Mouse (Mus musculus) olfactory bulb, adult 2 months (tissue): ENCODE data around the gene Tmem144. TPM values are rescaled to one million over a fixed set of nuclear protein-coding genes. Genes with fewer than 3 reads are reported as not detected.
"Not testable (repeated sequence)": the region's sequence is repeated elsewhere in the genome, so short reads cannot be mapped to it uniquely, and the experiment has no call there.

ENCODE experiments used
- H3K27ac ChIP-seq: fragments of 200-500 bp; 2 replicates; pipeline ENCODE4 v1.5.1; 2012; ENCODE audit warnings: low read depth, low read length; ENCODE audit not compliant: insufficient read depth
- H3K4me1 ChIP-seq: fragments of 200-500 bp; 2 replicates; pipeline ENCODE4 v1.6.1; 2012; ENCODE audit warnings: low read length; ENCODE audit not compliant: control insufficient read depth, insufficient read depth
- H3K4me3 ChIP-seq: fragments of 200-500 bp; 2 replicates; pipeline ENCODE4 v1.5.1; 2012; ENCODE audit warnings: mild to moderate bottlenecking, low read depth, low read length, moderate library complexity; ENCODE audit not compliant: insufficient read depth
- CTCF ChIP-seq: fragments of 200-500 bp; IDR thresholded peaks from 2 replicates; pipeline ENCODE4 v1.5.1; 2012; ENCODE audit warnings: low read depth, mild to moderate bottlenecking, low read length, moderate library complexity; ENCODE audit not compliant: insufficient read depth
- POLR2A ChIP-seq: fragments of 200-500 bp; IDR thresholded peaks from 2 replicates; pipeline ENCODE4 v1.6.1; 2012; ENCODE audit warnings: mild to moderate bottlenecking, low read depth, low read length, moderate library complexity; ENCODE audit not compliant: insufficient read depth
- WGBS: fragments of 180-500 bp; shearing (Covaris S2); methylation state at CpG from one replicate; pipeline ENCODE4 v1.1.7; 2018; 5-methylcytosine and 5-hydroxymethylcytosine counted together
- polyA plus RNA-seq: library from polyadenylated mRNA; stranded (reverse); fragments of >200 nt; gene quantifications from 2 replicates; pipeline ENCODE4 v1.2.4, GENCODE M21; 2012; ENCODE audit warnings: low replicate concordance; ENCODE audit not compliant: missing spikeins, insufficient read depth, insufficient read length

The Tmem144 gene
- polyA plus RNA-seq, 1 experiment: not detected

- Histone ChIP-seq H3K4me1 (peaks cover under 1% of the 10 kb centered on the region), H3K27ac (no peak overlapping the region), H3K4me3 (no peak overlapping the region)
- 47% methylated on average over 9 of the region's 9 CpGs for WGBS
- TF ChIP-seq POLR2A (no peak), CTCF (no peak)
Measured at GRCm38 (mm10) chr3:79808530-79809179, 43.9 kb downstream of the Tmem144 start.

GRCm38 (mm10) chr3:79800761-79801160 lies 51.8 kb downstream of the Tmem144 start:
- H3K4me1 ChIP-seq, H3K27ac ChIP-seq, H3K4me3 ChIP-seq: not testable (repeated sequence)
- WGBS: 88% methylated on average over 7 of the region's 7 CpGs

GRCm38 (mm10) chr3:79792307-79792706 lies 60.3 kb downstream of the Tmem144 start:
- no peak overlapping the region for H3K4me3 ChIP-seq
- no peak overlapping the region for H3K27ac ChIP-seq
- WGBS: 89% methylated on average over 6 of the region's 6 CpGs
- TF ChIP-seq POLR2A: no peak
- TF ChIP-seq CTCF: no peak
- H3K4me1 ChIP-seq: no peaks in the 10 kb centered on the region

- WGBS: 31% methylated on average over 3 of the region's 3 CpGs
- H3K4me3 ChIP-seq: no peak overlapping the region
- TF ChIP-seq POLR2A: no peak
- no peak for TF ChIP-seq CTCF
- H3K27ac ChIP-seq: no peak overlapping the region
- H3K4me1 ChIP-seq: no peaks in the 10 kb centered on the region
Measured at GRCm38 (mm10) chr3:79790324-79790723, 62.2 kb downstream of the Tmem144 start.

GRCm38 (mm10) chr3:79789554-79789953 lies 63.0 kb downstream of the Tmem144 start:
- no peak overlapping the region for H3K27ac ChIP-seq
- H3K4me3 ChIP-seq: no peak overlapping the region
- H3K4me1 ChIP-seq: no peaks in the 10 kb centered on the region
- TF ChIP-seq CTCF: no peak
- no peak for TF ChIP-seq POLR2A
- WGBS: 80% methylated on average over 4 of the region's 4 CpGs

- Histone ChIP-seq H3K4me1 (no peaks in the 10 kb centered on the region), H3K4me3 (no peak overlapping the region), H3K27ac (no peak overlapping the region)
- 75% methylated on average over 6 of the region's 6 CpGs for WGBS
- TF ChIP-seq POLR2A (no peak), CTCF (no peak)
Measured at GRCm38 (mm10) chr3:79788959-79789358, 63.6 kb downstream of the Tmem144 start.

GRCm38 (mm10) chr3:79784362-79784736 lies 68.2 kb downstream of the Tmem144 start:
- H3K4me1 ChIP-seq: no peaks in the 10 kb centered on the region
- WGBS: 15% methylated on average over 11 of the region's 11 CpGs
- H3K27ac ChIP-seq: no peak overlapping the region
- no peak overlapping the region for H3K4me3 ChIP-seq
- TF ChIP-seq POLR2A: no peak
- TF ChIP-seq CTCF: no peak

GRCm38 (mm10) chr3:79783630-79784361 lies 68.8 kb downstream of the Tmem144 start:
- Histone ChIP-seq H3K27ac (no peak overlapping the region), H3K4me3 (no peak overlapping the region), H3K4me1 (no peaks in the 10 kb centered on the region)
- TF ChIP-seq POLR2A (no peak), CTCF (no peak)
- 61% methylated on average over 10 of the region's 10 CpGs for WGBS

- Histone ChIP-seq H3K4me1 (no peaks in the 10 kb centered on the region), H3K4me3 (no peak overlapping the region), H3K27ac (no peak overlapping the region)
- no peak for TF ChIP-seq POLR2A
- TF ChIP-seq CTCF: no peak
- 72% methylated on average over 2 of the region's 2 CpGs for WGBS
Measured at GRCm38 (mm10) chr3:79772701-79773100, 79.9 kb downstream of the Tmem144 start.

Other genes with a start within 250 kb of the Tmem144 start
- not detected in 2 replicates for gene 4930579G24Rik, start 223.7 kb downstream of the Tmem144 start, polyA plus RNA-seq
- not detected in 2 replicates for gene Etfdh, start 223.3 kb downstream of the Tmem144 start, polyA plus RNA-seq
- not detected in 2 replicates for gene Rxfp1, start 114.9 kb downstream of the Tmem144 start, polyA plus RNA-seq
- not detected in 2 replicates for gene Fam198b, start 31.8 kb upstream of the Tmem144 start, polyA plus RNA-seq